Mouse (Mus musculus) liver, embryonic 14.5 days (tissue): Measurements from ENCODE around the gene Atp11a.

ENCODE experiments used
- CTCF ChIP-seq: IDR thresholded peaks from 2 replicates; pipeline ENCODE4 v1.5.1; 2016; ENCODE audit warnings: antibody characterized with exemption, low read depth, control low read depth
- EP300 ChIP-seq: IDR thresholded peaks from 2 replicates; pipeline ENCODE4 v1.6.1; 2016; ENCODE audit warnings: antibody characterized with exemption, low read depth

- no peak for TF ChIP-seq CTCF
- no peak for TF ChIP-seq EP300
These were observed 94.4 kb downstream of the Atp11a start for GRCm38 (mm10) chr8:12851241-12851640.
